ENCODE assay signal across 10 mouse cellular contexts in genomic region chr2:174442460-174442859, GRCm38 (mm10). TPM values are rescaled to one million over a fixed set of nuclear protein-coding genes. Genes with fewer than 3 reads are reported as not detected.
A peak's percentile ranks its signal among the peaks of the same experiment; 100 is the strongest.
DNase-seq lines count a peak whose midpoint lies in the region; ATAC-seq lines count a peak whose summit lies in the region.
"Had no signal": no experiment of that assay in that cellular context is flagged by ENCODE, and none has a peak within 500 bp of the region (broad histone marks: within the 10 kb centered on the region; RNA-seq: fewer than 3 reads in every experiment).

No protein-coding gene starts in this region.

- H3K36me3 ChIP-seq in heart, embryonic 14.5 days (ENCODE audit: control insufficient read depth, insufficient read depth, low read length), result no peaks in the 10 kb centered on the region
- no peaks in the 10 kb centered on the region for H3K36me3 ChIP-seq in heart, embryonic 16.5 days (ENCODE audit: control insufficient read depth, insufficient read depth)
- H3K36me3 ChIP-seq: liver, embryonic 13.5 days had no signal

- no peak overlapping the region for H3K4me2 ChIP-seq in heart, embryonic 14.5 days (ENCODE audit: low read length)
- no peak overlapping the region for H3K4me2 ChIP-seq in heart, embryonic 16.5 days (ENCODE audit: low read depth, low read length)
- H3K4me2 ChIP-seq: liver, embryonic 13.5 days had no signal

- peaks cover 20 to 28% of the 10 kb centered on the region in 2 experiments for H3K4me1 ChIP-seq in heart, embryonic 14.5 days (ENCODE audit: control insufficient read depth in 2 of 2, insufficient read depth in 2 of 2, low read length in 2 of 2)
- peaks cover 20% of the 10 kb centered on the region for H3K4me1 ChIP-seq in heart, embryonic 16.5 days (ENCODE audit: control insufficient read depth, insufficient read depth, low read length)

- ATAC-seq in heart, embryonic 14.5 days (ENCODE audit: insufficient number of reproducible peaks, insufficient read depth, low FRiP score, low read depth), result 0 out of 2 replicates have a peak, but pooled peaks have one; percentile 13
- peak; percentile 50 for ATAC-seq in CD4-positive, CD25-positive, alpha-beta regulatory T cell, adult 4 months
- ATAC-seq in heart, embryonic 16.5 days (replicated peaks; ENCODE audit: extremely low read depth, insufficient read depth, low FRiP score), result no peak

- no peaks in the 10 kb centered on the region for H3K27me3 ChIP-seq in heart, embryonic 14.5 days (ENCODE audit: control insufficient read depth, insufficient read depth, low read length)
- H3K27me3 ChIP-seq in heart, embryonic 16.5 days (ENCODE audit: control insufficient read depth, insufficient read depth, low read length), result no peaks in the 10 kb centered on the region

- no peak overlapping the region for H3K4me3 ChIP-seq in heart, embryonic 14.5 days (ENCODE audit: control insufficient read depth in 1 of 2, insufficient read depth in 1 of 2, low read depth in 1 of 2, low read length in 2 of 2)
- H3K4me3 ChIP-seq in heart, embryonic 16.5 days (ENCODE audit: low read length), result no peak overlapping the region
- H3K4me3 ChIP-seq: liver, embryonic 13.5 days had no signal

- WGBS in heart, embryonic 14.5 days, result 43% methylated on average over 9 of the region's 9 CpGs
- WGBS in heart, embryonic 16.5 days, result 55% methylated on average over 9 of the region's 9 CpGs

- no peak for DNase-seq in heart, adult 8-10 months (ENCODE audit: low spot score)
- DNase-seq in naive thymus-derived CD4-positive, alpha-beta T cell, adult 2 months (ENCODE audit: low read depth), result peak; percentile 14
- no peak for DNase-seq in left cerebral cortex, adult 18-20 months (ENCODE audit: low spot score in 2 of 2)
- DNase-seq in retina, embryonic 14.5 days (ENCODE audit: low spot score), result no peak
- DNase-seq in left cerebral cortex, adult 11 months (ENCODE audit: low spot score), result no peak
- DNase-seq: gastrocnemius, postnatal 10 days; liver, embryonic 13.5 days had no signal

- peak overlapping the region; percentile 20 to 46; a peak in 2 of 4 replicates for H3K27ac ChIP-seq in heart, embryonic 14.5 days (replicated peaks in 1 of 2; ENCODE audit: control insufficient read depth in 1 of 2, insufficient read depth in 1 of 2, low read depth in 2 of 2, low read length in 2 of 2)
- H3K27ac ChIP-seq in heart, embryonic 16.5 days (ENCODE audit: low read length), result peak overlapping the region; percentile 59
- H3K27ac ChIP-seq: liver, embryonic 13.5 days had no signal

- H3K9me3 ChIP-seq in heart, embryonic 14.5 days (ENCODE audit: control insufficient read depth, low read length), result no peaks in the 10 kb centered on the region
- H3K9me3 ChIP-seq in heart, embryonic 16.5 days (replicated peaks; ENCODE audit: control insufficient read depth, low read length), result no peaks in the 10 kb centered on the region
- H3K9me3 ChIP-seq: liver, embryonic 13.5 days had no signal

- no peak overlapping the region for H3K9ac ChIP-seq in heart, embryonic 14.5 days (ENCODE audit: low read length)
- H3K9ac ChIP-seq in heart, embryonic 16.5 days (ENCODE audit: low read length), result no peak overlapping the region
- H3K9ac ChIP-seq: liver, embryonic 13.5 days had no signal

RNA-seq across cellular contexts. Expression of gene Ctsz, which starts 3.6 kb away (rescaled TPM):
- 121 and 125 TPM in 2 replicates for polyA plus RNA-seq in heart, embryonic 14.5 days (2014; fragmentation: Nextera tagmentation; extraction: Ambion mirVana)
- total RNA-seq in heart, adult 8-10 months (2022), result 10 to 100 TPM; 23.2 to 31.4 (median 25.9) TPM
- 100 to 1,000 TPM in 1 of 2 experiments, 10 to 100 TPM in 1; 91.9 to 125 TPM for polyA plus RNA-seq in CD4-positive, CD25-positive, alpha-beta regulatory T cell, adult 4 months (2017; shearing (Covaris generic))
- polyA plus RNA-seq in heart, embryonic 16.5 days (2015; fragmentation: Nextera tagmentation; extraction: Ambion mirVana), result 123 and 131 TPM in 2 replicates
- total RNA-seq in left cerebral cortex, adult 18-20 months (2021), result 10 to 100 TPM; 39.6 to 45.7 TPM

RNA-seq across cellular contexts. Expression of gene Tubb1, which starts 8.0 kb away (rescaled TPM):
- polyA plus RNA-seq in heart, embryonic 14.5 days (2014; fragmentation: Nextera tagmentation; extraction: Ambion mirVana), result 1.8 and 2.3 TPM in 2 replicates
- total RNA-seq in heart, adult 8-10 months (2022), result 10 to 100 TPM in 1 of 4 experiments, 1 to 10 TPM in 3; 4.1 to 10.8 (median 6.5) TPM
- polyA plus RNA-seq in CD4-positive, CD25-positive, alpha-beta regulatory T cell, adult 4 months (2017; shearing (Covaris generic)), result not detected
- polyA plus RNA-seq in heart, embryonic 16.5 days (2015; fragmentation: Nextera tagmentation; extraction: Ambion mirVana), result 2.5 and 2.6 TPM in 2 replicates
- total RNA-seq in left cerebral cortex, adult 18-20 months (2021), result not detected

RNA-seq across cellular contexts. Expression of gene Atp5e, which starts 21.4 kb away (rescaled TPM):
- polyA plus RNA-seq in heart, embryonic 14.5 days (2014; fragmentation: Nextera tagmentation; extraction: Ambion mirVana), result 1,324 and 1,420 TPM in 2 replicates
- 1,000 to 10,000 TPM; 1,537 to 1,974 (median 1,684) TPM for total RNA-seq in heart, adult 8-10 months (2022)
- polyA plus RNA-seq in CD4-positive, CD25-positive, alpha-beta regulatory T cell, adult 4 months (2017; shearing (Covaris generic)), result 100 to 1,000 TPM; 552 to 670 TPM
- polyA plus RNA-seq in heart, embryonic 16.5 days (2015; fragmentation: Nextera tagmentation; extraction: Ambion mirVana), result 912 and 1,057 TPM in 2 replicates
- total RNA-seq in left cerebral cortex, adult 18-20 months (2021), result 100 to 1,000 TPM; 311 to 338 TPM

RNA-seq across cellular contexts. Expression of gene Nelfcd, which starts 26.9 kb away (rescaled TPM):
- 77.0 and 79.3 TPM in 2 replicates for polyA plus RNA-seq in heart, embryonic 14.5 days (2014; fragmentation: Nextera tagmentation; extraction: Ambion mirVana)
- 10 to 100 TPM; 27.3 to 28.7 (median 28.4) TPM for total RNA-seq in heart, adult 8-10 months (2022)
- 100 to 1,000 TPM in 1 of 2 experiments, 10 to 100 TPM in 1; 53.4 to 105 TPM for polyA plus RNA-seq in CD4-positive, CD25-positive, alpha-beta regulatory T cell, adult 4 months (2017; shearing (Covaris generic))
- polyA plus RNA-seq in heart, embryonic 16.5 days (2015; fragmentation: Nextera tagmentation; extraction: Ambion mirVana), result 78.1 and 86.2 TPM in 2 replicates
- total RNA-seq in left cerebral cortex, adult 18-20 months (2021), result 10 to 100 TPM; 48.5 to 52.3 TPM

RNA-seq across cellular contexts. Expression of gene Prelid3b, which starts 30.4 kb away (rescaled TPM):
- polyA plus RNA-seq in heart, embryonic 14.5 days (2014; fragmentation: Nextera tagmentation; extraction: Ambion mirVana), result 133 and 137 TPM in 2 replicates
- 10 to 100 TPM; 49.9 to 68.8 (median 58.7) TPM for total RNA-seq in heart, adult 8-10 months (2022)
- 10 to 100 TPM; 69.8 to 85.8 TPM for polyA plus RNA-seq in CD4-positive, CD25-positive, alpha-beta regulatory T cell, adult 4 months (2017; shearing (Covaris generic))
- 146 and 162 TPM in 2 replicates for polyA plus RNA-seq in heart, embryonic 16.5 days (2015; fragmentation: Nextera tagmentation; extraction: Ambion mirVana)
- total RNA-seq in left cerebral cortex, adult 18-20 months (2021), result 10 to 100 TPM; 51.7 to 57.5 TPM
